Mouse (Mus musculus): ENCODE data around the gene Tmem256. TPM values are rescaled to one million over a fixed set of nuclear protein-coding genes. Genes with fewer than 3 reads are reported as not detected.

Gene Tmem256
- polyA plus RNA-seq, 1 experiment, result 200 TPM

- Histone ChIP-seq H3K27me3 (ENCODE audit: control insufficient read depth, insufficient read depth, low read length) (no peaks in the 10 kb centered on the region), H3K4me3 (replicated peaks; ENCODE audit: insufficient read depth, low read depth, low read length) (peak overlapping the region; percentile 98), H3K4me1 (ENCODE audit: control insufficient read depth, insufficient read depth, low read length) (peaks cover 5% of the 10 kb centered on the region), H3K27ac (ENCODE audit: insufficient read depth, low read length) (no peak overlapping the region)
- 16% methylated on average over 9 of the region's 9 CpGs for WGBS
- TF ChIP-seq CTCF (IDR thresholded peaks at IDR 0.05; ENCODE audit: borderline replicate concordance, insufficient read depth, low read depth, low read length) (no peak), POLR2A (IDR thresholded peaks at IDR 0.05; ENCODE audit: borderline replicate concordance, insufficient read depth, low read length) (no peak)
- DNase-seq, result no peak
Observed at GRCm38 (mm10) chr11:69835326-69835965, 2.9 kb upstream of the Tmem256 start.

DNA sequence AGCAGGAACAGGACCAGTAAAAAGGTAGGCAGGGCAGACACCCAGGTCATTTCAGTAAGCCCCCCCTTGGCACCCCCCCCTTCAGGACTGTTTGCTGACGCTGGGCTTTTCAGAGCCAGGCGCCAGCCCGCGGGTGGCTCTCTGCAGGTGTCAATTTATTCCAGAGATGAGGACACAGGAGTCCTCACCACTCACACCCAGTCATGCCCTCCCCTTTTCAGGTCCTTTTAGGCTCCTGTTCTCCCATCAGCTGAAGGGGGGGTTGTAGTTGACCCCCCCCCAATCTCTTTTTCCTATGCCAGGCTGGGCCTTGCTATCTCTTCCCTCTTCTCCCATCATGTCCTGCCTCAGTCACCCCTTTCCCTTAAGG is 2.4 kb upstream of the Tmem256 start:
- WGBS, result 5% methylated on average over 3 of the region's 4 CpGs
- TF ChIP-seq POLR2A (IDR thresholded peaks at IDR 0.05; ENCODE audit: borderline replicate concordance, insufficient read depth, low read length), result no peak
- no peak for TF ChIP-seq CTCF (IDR thresholded peaks at IDR 0.05; ENCODE audit: borderline replicate concordance, insufficient read depth, low read depth, low read length)
- peaks cover 5% of the 10 kb centered on the region for H3K4me1 ChIP-seq (ENCODE audit: control insufficient read depth, insufficient read depth, low read length)
- DNase-seq, result peak in 1 of 2 experiments; percentile 45
- no peaks in the 10 kb centered on the region for H3K27me3 ChIP-seq (ENCODE audit: control insufficient read depth, insufficient read depth, low read length)
- no peak overlapping the region for H3K27ac ChIP-seq (ENCODE audit: insufficient read depth, low read length)
- peak overlapping the region; percentile 98 for H3K4me3 ChIP-seq (replicated peaks; ENCODE audit: insufficient read depth, low read depth, low read length)

DNA sequence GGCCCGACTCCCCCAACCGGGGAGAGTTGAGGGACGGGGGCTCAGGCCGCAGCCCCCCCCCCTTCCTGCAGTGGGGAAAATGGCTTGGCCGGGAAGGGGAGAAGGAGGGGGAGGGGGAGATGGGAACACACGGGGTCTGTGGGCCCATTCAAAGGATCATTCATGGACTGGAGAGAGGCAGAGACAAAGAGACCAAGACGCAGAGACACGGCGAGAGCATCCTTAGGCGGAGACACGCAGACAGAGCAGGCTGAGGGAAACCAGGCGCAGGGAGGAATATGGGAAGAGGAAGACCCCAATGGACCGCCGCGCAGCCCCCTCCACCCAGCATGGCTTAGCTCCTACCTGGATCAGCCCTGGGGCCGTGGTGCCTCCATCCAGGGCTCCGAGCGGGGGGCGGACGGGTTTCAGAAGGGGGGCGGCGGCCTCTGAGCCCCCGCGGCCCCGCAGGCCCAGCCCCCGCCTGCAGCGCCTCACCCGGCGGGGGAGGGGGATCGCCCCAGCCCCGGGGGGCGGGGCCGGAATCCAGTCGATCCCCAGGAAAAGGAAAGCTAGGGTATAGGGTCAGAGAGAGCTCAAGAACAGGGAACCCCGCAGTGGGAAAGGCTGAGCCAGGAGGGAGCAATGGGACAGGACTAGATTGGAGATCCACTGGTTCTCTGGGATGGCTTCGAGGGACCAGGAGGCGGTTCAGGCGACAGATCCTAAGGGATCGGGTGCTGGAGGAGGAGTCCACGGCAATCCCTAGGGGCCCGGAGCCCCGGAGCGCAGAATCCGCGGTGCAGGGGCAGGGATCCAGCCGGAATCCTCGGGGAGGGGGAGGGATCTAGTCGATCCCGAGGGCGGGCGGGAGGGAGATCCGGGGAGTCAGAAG is 1.4 kb upstream of the Tmem256 start:
- TF ChIP-seq POLR2A (IDR thresholded peaks at IDR 0.05; ENCODE audit: borderline replicate concordance, insufficient read depth, low read length), result no peak
- no peak for TF ChIP-seq CTCF (IDR thresholded peaks at IDR 0.05; ENCODE audit: borderline replicate concordance, insufficient read depth, low read depth, low read length)
- DNase-seq, result peak; percentile 36 to 81
- H3K4me3 ChIP-seq (replicated peaks; ENCODE audit: insufficient read depth, low read depth, low read length), result peak overlapping the region; percentile 98
- whole genome bisulfite sequencing, result 2% methylated on average over 52 of the region's 52 CpGs
- H3K27ac ChIP-seq (ENCODE audit: insufficient read depth, low read length), result peak overlapping the region; percentile 86
- H3K27me3 ChIP-seq (ENCODE audit: control insufficient read depth, insufficient read depth, low read length), result no peaks in the 10 kb centered on the region
- peaks cover 5% of the 10 kb centered on the region for H3K4me1 ChIP-seq (ENCODE audit: control insufficient read depth, insufficient read depth, low read length)

DNA sequence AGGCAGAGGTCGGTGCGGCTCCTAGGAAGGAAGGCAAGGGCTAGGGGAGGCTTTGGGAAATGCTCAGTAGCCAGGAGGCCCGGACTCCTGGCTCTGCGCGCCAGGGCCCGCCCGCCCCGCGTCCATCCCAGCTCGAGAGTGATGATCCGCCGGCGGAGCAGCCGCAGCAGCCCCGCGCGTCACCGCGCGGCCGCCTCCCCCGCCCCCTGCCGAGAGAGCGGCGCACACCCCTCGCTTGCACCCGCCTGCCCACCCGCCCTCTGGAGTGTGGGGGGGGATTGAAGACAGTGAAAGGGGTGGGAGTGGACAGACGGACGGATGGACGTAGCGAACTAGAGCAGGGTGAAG is 736 bp upstream of the Tmem256 start, which contains the start of gene Nlgn2:
Nlgn2 (minus strand) TSS at position 181 of the 348 bp plus-strand sequence.
- under 1% methylated on average over 32 of the region's 32 CpGs for WGBS
- H3K4me1 ChIP-seq (ENCODE audit: control insufficient read depth, insufficient read depth, low read length), result peaks cover 5% of the 10 kb centered on the region
- DNase-seq, result no peak
- no peak for TF ChIP-seq CTCF (IDR thresholded peaks at IDR 0.05; ENCODE audit: borderline replicate concordance, insufficient read depth, low read depth, low read length)
- peak; percentile 47 for TF ChIP-seq POLR2A (IDR thresholded peaks at IDR 0.05; ENCODE audit: borderline replicate concordance, insufficient read depth, low read length)
- peak within 1 kb of the TSS; percentile 86 for H3K27ac ChIP-seq (ENCODE audit: insufficient read depth, low read length)
- H3K4me3 ChIP-seq (replicated peaks; ENCODE audit: insufficient read depth, low read depth, low read length), result peak within 1 kb of the TSS; percentile 98
- H3K27me3 ChIP-seq (ENCODE audit: control insufficient read depth, insufficient read depth, low read length), result no peaks in the 10 kb centered on the region

DNA sequence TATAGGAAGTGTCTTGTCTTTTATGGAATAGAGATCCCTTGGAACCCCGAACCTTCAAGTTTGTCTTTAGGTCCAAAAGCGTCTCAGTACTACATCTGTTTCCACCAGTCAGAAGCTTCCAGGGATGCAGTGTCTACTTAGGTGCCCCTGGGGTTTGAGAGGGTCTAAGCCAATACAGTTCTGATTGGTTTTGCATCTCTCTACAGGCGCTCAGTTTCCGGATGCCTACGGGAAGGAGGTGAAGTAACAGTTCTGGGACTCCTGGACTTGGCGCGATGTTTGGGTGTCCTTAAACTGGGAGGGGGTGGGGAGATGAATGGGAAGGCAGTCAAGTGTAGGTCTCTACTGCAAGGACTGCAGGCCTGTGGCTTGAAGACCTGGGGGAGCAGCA is 395 bp downstream of the Tmem256 start:
- peak in 1 of 2 experiments; percentile 44 for DNase-seq
- WGBS, result under 1% methylated on average over 7 of the region's 7 CpGs
- no peak for TF ChIP-seq CTCF (IDR thresholded peaks at IDR 0.05; ENCODE audit: borderline replicate concordance, insufficient read depth, low read depth, low read length)
- no peak for TF ChIP-seq POLR2A (IDR thresholded peaks at IDR 0.05; ENCODE audit: borderline replicate concordance, insufficient read depth, low read length)

DNA sequence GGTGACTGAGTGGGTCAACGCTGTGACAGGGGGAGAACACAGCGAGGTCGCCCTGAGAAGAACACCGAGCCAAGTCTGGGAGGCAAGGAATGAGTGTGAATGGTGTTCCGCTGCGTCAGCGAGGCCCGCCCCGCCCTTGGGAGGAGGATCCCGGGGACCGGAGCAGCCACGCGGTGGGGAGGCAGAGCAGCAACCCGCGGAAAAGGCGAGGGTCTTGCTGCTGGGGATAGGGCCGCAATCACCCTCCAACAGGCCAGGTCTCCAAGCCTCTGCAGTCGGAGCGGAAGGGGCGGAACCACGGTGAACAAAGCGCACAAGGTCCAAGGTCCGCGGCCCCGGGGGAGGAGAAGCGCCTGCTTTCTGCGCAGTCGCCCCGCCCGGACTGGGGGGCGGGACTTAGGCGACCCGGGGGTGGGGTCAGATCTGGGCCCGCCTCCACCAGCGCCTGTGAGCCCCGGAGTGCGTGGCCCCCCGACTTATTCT is 7.9 kb downstream of the Tmem256 start, which contains the start of gene Plscr3:
Plscr3 (plus strand) TSS at position 179 of the 483 bp plus-strand sequence.
- TF ChIP-seq POLR2A (IDR thresholded peaks at IDR 0.05; ENCODE audit: borderline replicate concordance, insufficient read depth, low read length) (peak; percentile 73), CTCF (IDR thresholded peaks at IDR 0.05; ENCODE audit: borderline replicate concordance, insufficient read depth, low read depth, low read length) (no peak)
- peak; percentile 88 to 92 for DNase-seq
- Histone ChIP-seq H3K27me3 (ENCODE audit: control insufficient read depth, insufficient read depth, low read length) (no peaks in the 10 kb centered on the region), H3K4me3 (replicated peaks; ENCODE audit: insufficient read depth, low read depth, low read length) (peak within 1 kb of the TSS; percentile 61), H3K27ac (ENCODE audit: insufficient read depth, low read length) (peak within 1 kb of the TSS; percentile 42), H3K4me1 (ENCODE audit: control insufficient read depth, insufficient read depth, low read length) (peaks cover 14% of the 10 kb centered on the region)
- WGBS, result under 1% methylated on average over 37 of the region's 38 CpGs

More for the DNA sequence above, 395 bp downstream of the Tmem256 start:
- peak overlapping the region; percentile 86 for H3K27ac ChIP-seq (ENCODE audit: insufficient read depth, low read length)
- peaks cover 2% of the 10 kb centered on the region; the same call in 1 of the 2 replicates for H3K4me1 ChIP-seq (ENCODE audit: control insufficient read depth, insufficient read depth, low read length)
- no peaks in the 10 kb centered on the region for H3K27me3 ChIP-seq (ENCODE audit: control insufficient read depth, insufficient read depth, low read length)
- peak overlapping the region; percentile 89 for H3K4me3 ChIP-seq (replicated peaks; ENCODE audit: insufficient read depth, low read depth, low read length)

GRCm38 (mm10) chr11:69846738-69847688 is 8.7 kb downstream of the Tmem256 start:
- peak; percentile 31 to 52 for DNase-seq
- TF ChIP-seq POLR2A (IDR thresholded peaks at IDR 0.05; ENCODE audit: borderline replicate concordance, insufficient read depth, low read length), result no peak
- no peak for TF ChIP-seq CTCF (IDR thresholded peaks at IDR 0.05; ENCODE audit: borderline replicate concordance, insufficient read depth, low read depth, low read length)
- H3K27ac ChIP-seq (ENCODE audit: insufficient read depth, low read length), result peak overlapping the region; percentile 29
- peaks cover 14% of the 10 kb centered on the region for H3K4me1 ChIP-seq (ENCODE audit: control insufficient read depth, insufficient read depth, low read length)
- WGBS, result 7% methylated on average over 37 of the region's 37 CpGs
- no peaks in the 10 kb centered on the region for H3K27me3 ChIP-seq (ENCODE audit: control insufficient read depth, insufficient read depth, low read length)
- H3K4me3 ChIP-seq (replicated peaks; ENCODE audit: insufficient read depth, low read depth, low read length), result peak overlapping the region; percentile 61
